Mouse (Mus musculus): ENCODE measurements at regions not wholly inside any gene's neighbourhood (a gene's known extent, or its start where the extent isn't known, plus 50 kb on each side); places are given as distances from the start of the nearest gene placed in this dataset.

DNA sequence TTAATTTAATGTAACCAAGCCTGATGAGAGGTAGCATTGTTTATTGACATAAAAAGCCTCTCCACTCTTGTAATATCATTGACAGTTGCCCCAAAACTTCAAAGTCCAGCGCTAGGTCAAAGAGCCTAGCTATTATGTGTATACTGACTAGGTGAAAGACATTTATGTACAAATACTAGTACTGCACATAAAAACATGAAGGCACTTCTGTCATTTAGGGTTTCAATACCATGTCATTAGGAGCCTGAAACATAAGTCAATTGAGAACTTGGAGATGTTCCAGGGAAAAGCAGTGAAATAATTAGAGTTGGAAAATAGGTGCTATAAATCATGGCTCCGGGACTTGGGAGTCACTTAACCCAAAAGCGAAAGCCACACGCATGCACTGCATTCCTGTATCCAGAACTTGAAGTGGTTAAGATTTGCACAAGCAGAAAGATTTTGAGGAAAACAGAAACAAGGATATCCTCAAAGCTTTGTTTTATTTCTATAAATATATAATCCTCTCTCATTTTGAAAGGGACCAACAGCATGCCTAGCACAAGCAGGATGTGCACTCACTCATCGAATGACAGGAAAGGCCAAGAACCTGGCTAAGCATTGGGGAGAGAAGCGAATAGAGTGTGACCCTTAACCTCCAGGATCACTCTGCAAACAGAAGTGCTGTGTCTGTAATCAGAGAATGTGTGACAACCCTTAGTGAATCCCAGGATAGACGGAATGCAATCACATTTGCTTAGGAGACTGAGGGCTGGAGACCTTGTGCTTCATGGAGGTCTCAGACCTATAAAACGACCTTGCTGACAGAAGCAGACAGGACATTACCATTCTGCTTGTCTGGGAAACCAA lies 176.3 kb upstream of the Crim1 start:
- no peak for DNase-seq (ENCODE audit: low read depth)

DNA sequence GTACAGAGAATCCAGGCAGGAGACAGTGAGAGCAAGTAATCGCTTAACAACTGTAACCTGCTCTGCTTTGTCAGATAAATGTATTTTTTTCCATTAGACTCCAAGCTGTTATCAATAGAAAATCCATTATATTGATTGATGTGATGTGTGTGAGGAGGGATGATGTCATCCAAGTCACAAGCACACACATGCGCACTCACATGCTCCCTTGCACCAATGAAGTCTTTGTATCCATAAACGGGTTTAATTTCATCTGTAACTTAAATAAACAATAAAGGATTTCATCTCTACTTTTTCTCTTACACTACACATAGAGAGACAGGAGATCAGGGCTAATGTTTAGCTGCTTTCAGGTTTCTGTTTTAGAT lies 175.7 kb upstream of the Crim1 start:
- no peak for DNase-seq (ENCODE audit: low read depth)

GRCm38 (mm10) chr17:78025294-78025693 lies 174.8 kb upstream of the Crim1 start:
- DNase-seq (ENCODE audit: low read depth) = no peak

DNA sequence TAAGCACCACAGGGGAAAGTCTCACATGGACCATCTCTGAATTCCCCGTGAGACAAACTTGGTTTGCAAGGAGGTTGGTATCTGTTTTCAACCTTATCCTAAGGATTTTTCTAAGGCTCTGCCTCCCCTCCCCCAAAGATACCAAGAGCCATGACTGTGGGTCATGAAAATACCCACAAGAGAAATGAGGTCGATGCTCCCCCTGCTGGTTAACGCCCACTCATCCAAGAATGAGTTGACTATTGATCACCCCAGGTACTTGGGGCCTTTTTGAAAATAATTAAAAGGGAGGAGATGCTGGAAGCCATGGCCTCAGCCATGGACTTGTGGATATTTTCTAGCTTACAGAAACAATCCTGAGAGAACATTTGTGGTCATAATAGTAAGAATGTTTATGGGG lies 164.4 kb upstream of the Crim1 start:
- DNase-seq (ENCODE audit: low read depth) = peak; percentile 4

GRCm38 (mm10) chr17:78040338-78040737 lies 159.7 kb upstream of the Crim1 start:
- no peak for DNase-seq (ENCODE audit: low read depth)

DNA sequence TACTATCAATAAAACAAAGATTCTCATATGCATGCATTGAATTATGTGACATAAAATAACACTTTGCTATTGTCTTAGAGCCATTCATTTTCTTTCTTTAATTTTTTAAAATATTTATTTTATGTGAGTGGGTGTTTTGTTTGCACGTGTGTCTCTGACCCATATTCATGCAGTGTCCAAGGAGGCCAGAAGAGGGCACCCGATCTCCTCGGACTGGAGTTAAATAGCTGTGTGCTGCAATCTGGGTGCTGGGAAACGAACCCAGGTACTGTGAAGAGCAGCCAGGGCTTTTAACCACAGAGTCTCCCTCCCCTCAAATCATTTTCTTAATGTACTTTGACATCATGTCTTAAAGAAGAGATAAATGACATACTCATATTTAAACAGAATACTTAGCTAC lies 158.8 kb upstream of the Crim1 start:
- no peak for DNase-seq (ENCODE audit: low read depth)

- no peak for DNase-seq (ENCODE audit: low read depth)
These were observed 150.3 kb upstream of the Crim1 start for GRCm38 (mm10) chr17:78049766-78050165.

- DNase-seq (ENCODE audit: low read depth) = peak; percentile 30
These were observed 149.8 kb upstream of the Crim1 start for GRCm38 (mm10) chr17:78050203-78050602.

DNA sequence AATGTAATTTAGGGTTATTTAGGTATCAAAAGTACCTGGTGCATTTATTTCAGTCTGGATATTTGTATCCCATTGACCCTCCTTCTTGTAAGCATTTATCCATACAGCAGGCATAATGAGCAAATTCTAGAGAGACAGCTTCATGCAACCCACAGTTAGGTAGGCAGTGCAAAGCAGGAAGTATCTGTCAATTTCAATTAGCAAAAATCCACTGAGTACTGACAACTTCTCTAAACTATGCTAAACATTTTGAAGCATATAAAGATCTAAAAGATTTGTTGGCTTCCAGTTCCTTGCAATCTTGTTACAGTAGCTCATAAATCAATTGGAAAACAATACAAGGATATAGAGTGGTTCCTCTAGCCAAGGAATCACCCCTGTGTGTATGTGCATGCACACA lies 124.2 kb upstream of the Crim1 start:
- DNase-seq (ENCODE audit: low read depth) = no peak

- DNase-seq (ENCODE audit: low read depth) = no peak
These were observed 121.7 kb upstream of the Crim1 start for GRCm38 (mm10) chr17:78078381-78078780.

DNA sequence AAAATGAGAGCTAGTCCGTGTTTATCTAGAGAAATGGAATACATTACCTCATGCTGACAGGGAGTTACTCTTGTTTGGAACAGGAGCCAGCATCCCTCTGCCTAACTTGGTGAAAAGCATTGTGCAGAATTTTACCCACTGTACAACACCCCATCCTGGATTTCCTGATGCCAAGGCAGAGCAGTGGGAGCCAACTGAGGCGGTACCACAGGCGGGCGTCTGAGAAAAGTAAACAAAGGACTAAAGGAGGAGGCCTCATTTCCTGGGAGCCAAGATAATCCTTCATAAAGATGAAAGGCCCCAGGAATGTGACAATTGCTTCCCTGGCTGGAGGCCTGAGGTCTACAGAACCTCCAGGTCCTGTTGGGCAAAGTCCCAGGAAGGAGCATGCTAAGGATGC lies 115.6 kb upstream of the Crim1 start:
- DNase-seq (ENCODE audit: low read depth) = no peak

GRCm38 (mm10) chr17:78086963-78087362 lies 113.1 kb upstream of the Crim1 start:
- DNase-seq (ENCODE audit: low read depth) = peak; percentile 69

DNA sequence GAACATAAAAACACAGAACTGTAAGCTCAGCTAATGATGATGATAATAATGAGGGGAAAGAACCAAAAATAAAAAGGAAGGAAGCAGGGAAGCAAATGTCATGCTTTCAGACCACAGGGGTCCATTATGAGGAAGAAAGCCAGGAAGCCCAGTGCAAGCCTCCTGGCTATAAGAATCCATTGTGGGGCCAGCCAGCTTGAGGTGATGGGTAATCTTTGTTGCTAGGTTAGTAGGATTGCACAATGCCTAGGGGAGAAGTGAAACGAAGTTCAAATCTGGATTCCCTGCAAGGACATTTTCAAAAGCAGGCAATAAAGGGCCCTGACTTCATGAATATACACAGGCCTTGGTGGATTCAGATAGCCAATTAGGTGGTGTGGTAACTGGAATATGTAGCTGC lies 102.3 kb upstream of the Crim1 start:
- DNase-seq (ENCODE audit: low read depth) = no peak

GRCm38 (mm10) chr17:78108793-78109192 lies 91.3 kb upstream of the Crim1 start:
- no peak for DNase-seq (ENCODE audit: low read depth)

DNA sequence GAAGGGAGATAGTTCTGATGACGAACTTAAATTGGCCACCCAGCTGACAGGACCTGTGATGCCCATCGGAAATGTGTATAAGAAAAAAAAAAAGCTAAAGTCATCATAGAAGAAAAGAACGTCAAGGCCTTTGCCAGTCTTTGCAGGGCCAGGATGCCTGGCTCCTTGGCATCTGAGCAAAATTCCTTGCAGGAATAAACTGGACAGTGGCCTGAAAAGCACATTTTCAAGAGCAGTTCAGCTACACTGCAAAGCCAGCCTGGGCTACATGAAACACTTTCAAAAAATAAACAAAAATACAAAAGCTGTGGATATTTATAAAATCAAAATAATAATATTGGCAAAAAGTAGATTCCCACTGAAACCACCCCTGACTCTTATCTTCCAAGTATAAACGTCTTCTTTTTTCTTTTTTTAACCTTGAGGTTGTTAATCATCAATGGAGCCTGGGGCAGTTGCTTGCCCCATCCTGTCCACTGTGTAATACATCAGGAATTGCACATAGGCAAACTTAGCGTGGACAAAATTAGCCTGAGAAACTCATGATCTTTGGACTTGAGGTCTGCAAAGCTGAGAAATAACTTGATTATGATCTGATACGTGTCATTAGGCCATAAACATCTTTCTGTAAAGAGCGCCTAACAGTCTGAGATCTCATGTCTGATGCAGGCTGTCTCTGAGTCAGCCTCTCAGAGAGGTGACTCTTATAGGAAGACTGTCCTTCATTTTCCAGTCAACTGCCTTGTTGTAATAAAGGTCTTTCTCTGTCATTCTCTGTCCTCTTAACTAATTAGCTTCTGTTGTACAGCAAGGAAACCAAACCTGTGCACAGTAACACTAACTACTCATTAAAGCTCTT lies 90.5 kb upstream of the Crim1 start:
- no peak for DNase-seq (ENCODE audit: low read depth)

DNA sequence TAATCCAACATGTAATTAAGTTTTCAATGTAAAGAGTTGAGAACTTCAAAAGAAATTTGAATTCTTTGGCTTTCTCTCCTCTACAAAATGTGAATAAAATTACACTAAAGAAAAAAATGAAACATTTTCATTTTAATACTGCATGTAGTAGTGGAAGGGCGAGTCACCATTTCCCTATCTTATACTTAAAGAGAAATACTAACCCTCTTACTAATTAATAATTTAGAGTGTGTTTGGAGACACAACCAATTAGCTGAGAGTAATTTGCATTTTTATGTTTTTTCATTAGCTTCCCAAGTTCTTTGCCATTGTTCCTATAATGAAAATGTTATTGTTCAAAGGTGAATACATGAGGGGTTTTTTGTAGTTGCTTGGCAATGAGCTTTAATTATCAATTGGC lies 67.9 kb upstream of the Crim1 start:
- no peak for DNase-seq (ENCODE audit: low read depth)

DNA sequence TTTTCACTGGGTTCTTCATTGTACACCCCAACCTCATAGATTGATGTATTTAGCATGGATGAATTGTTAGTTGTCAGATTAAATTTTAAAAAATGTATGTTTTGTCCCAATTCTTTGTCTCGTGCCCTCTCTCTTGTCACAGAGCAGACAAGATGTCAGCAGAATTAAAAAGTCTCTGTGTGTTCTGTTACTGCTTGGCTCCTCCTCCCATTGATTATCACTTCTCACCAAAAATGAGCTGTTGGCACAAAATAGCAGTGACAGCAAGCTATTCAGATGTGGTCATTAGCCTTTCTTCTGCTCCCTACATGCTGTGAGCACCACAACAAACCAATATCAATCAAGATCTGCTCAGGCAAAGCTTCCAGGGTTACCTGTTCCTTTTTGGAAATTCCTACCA lies 62.1 kb upstream of the Crim1 start:
- no peak for DNase-seq (ENCODE audit: low read depth)

GRCm38 (mm10) chr17:78140660-78141059 lies 59.4 kb upstream of the Crim1 start:
- no peak for DNase-seq (ENCODE audit: low read depth)

DNA sequence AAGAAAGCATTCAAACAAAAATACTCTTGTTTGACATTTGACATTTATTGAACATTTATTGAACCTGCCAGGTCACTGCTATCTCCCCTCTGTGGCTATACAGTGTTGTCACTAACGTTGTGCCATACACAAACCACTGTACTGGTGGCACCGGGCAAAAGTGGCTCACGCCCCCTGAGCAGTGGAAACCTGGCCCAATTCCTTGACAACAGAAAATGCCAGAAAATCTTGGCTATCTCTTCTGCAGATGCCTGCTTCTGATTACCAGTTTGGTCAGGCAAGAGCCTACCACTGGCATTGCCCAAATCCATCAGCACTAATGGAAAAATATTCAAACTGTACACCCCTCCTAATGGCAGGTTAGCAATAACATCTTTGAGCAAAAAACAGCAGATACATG lies 58.9 kb upstream of the Crim1 start:
- no peak for DNase-seq (ENCODE audit: low read depth)

GRCm38 (mm10) chr17:78142431-78142830 lies 57.6 kb upstream of the Crim1 start:
- DNase-seq (ENCODE audit: low read depth) = no peak

GRCm38 (mm10) chr17:78145335-78145734 lies 54.7 kb upstream of the Crim1 start:
- no peak for DNase-seq (ENCODE audit: low read depth)
